Mouse (Mus musculus) kidney, postnatal 14 days (tissue): ENCODE measurements around the gene Noxred1.
A peak's percentile ranks its signal among the peaks of the same experiment; 100 is the strongest.
"Not testable (repeated sequence)": the region's sequence is repeated elsewhere in the genome, so short reads cannot be mapped to it uniquely, and the experiment has no call there.

ENCODE experiments used
- DNase-seq: peaks from one replicate; pipeline ENCODE4 v3.0.0; 2022; ENCODE audit warnings: mixed read lengths

Noxred1 gene

DNA sequence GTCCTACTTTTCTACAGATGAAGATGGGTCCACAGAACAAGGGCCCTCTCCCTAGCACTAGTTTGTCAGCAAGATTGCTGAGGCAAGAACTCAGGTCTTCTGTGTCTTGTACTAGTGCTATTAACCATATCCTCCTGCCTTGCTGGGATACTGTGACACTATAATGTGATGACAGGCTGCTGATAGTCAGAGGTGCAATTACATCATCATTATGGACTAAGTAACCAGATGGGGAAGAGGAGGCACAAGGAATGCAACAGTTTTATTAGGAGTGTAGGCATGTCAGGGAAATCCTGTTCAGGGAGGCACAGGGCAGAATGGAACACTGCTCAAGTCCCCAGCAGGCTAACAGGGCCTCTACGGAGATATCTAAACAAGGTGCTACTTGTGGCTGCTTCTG lies at the start of gene Noxred1:
TSS of gene Noxred1 (minus strand) at position 101 of the 400 bp plus-strand sequence.
- no peak for DNase-seq

DNA sequence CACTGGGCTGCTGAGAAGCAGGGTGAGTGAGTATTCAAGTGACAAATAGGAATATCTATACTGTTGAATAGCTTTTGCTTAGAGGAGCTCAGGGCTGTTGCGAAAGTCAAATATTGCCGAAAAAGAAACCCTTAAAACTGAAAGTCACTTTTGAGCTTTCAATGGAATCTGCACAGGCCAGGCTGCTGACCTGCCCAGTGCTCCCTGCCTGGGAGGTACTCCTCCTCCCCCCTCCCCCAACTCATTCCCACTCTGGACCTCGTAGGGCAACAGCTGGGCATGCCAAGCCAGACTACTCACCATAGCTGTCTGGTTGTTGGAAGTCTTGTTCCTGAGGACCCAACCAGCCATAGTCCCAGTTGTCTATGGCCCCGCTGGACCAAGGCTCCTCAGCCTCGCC lies 46.2 kb upstream of the Noxred1 start:
- no peak for DNase-seq

DNA sequence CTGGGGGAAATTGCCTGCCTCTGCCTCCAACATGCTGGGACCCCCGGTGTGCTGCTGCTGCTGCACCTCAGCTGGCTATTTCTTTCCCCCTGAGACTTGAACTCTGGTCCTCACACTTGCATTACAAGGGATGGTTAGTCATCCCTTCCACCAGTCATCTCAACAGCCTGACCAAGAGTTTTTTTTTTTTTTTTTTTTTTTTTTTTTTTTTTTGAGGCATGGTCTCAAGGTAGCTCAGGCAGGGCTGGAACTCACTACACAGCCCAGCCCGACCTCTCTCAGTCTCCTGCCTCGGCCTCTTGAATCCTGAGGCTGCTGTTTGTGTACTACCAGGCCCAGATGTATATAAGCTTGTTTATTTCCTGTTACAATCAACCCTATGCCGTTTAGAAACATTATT lies 45.7 kb upstream of the Noxred1 start:
- DNase-seq, result no peak

DNA sequence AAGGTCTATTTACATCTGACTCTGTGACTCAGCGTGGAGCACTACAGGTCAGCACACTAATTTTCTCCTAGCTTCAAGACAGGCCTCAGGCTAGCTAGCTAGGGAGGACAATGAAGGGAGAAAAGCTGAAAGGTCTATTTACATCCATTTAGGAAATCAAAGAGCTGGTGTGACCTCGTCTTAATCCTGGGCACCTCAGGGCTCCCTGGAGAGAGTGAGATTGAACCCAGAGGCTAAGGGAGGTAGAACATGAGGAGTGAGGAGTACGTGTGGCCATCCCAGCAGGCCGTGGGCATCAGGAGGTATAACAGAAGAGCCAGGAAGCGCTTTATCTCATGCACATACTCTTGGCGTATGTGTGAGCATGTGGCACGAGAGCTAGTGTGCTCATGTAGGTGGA lies 45.2 kb upstream of the Noxred1 start:
- DNase-seq, result no peak

DNA sequence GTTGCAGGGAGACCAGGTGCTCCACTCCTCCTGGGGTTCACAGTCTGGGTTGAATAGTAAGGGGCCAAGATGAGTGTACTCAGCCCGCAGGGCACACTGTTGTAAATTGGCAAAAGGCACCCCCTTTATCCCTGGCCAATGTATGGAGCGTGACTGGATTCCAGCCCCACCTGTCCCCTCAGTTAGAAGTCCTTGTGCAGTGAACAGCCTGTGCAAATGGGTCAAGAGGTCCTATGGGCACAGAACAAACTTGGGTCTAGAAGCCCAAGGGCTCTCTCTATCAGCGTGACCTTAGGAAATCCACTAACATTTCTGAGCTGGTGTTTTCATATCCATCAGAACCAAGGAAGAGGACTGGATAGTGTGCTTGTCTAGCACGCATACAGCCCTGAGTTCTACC lies 44.2 kb upstream of the Noxred1 start:
- no peak for DNase-seq

DNA sequence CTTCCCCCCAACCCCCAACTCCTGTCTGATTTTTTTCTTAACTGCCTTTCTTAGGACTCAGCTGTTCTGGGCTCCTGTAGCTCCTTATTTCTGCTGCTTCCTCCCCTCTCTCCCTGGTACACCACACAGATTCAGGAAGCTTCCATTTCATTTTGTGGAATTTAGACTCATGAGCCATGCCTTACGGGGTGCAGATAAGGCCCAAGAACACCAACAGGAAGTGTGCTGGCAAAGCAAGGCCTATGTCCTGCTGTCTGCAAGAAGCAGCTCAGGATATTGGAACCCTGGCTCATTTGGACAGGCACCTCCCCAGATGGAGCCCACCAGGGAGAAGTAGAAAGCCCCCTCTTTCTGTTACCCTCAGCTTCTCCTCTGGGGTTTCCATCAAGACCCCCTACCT lies 43.2 kb upstream of the Noxred1 start:
- DNase-seq, result no peak

DNA sequence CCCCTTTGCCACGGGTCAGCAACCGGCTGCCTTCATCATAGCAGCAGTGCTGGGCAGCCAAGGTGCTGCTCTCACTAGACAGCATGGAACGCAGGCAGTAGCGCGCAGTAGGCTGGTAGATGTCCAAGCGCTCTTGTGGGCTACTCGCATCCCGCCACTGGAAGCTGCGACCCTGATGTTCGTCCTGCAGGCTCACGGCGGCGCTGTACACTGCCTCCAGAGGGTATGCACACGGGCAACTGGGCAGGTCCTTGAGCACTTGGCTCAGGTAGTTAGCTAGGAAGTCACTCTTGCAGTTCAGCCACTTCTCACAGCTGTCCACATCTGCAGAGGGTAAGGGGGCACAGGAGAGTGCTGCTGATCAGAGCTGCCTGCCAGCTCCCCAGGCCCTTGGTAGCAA lies 41.3 kb upstream of the Noxred1 start:
- peak; percentile 12 for DNase-seq

DNA sequence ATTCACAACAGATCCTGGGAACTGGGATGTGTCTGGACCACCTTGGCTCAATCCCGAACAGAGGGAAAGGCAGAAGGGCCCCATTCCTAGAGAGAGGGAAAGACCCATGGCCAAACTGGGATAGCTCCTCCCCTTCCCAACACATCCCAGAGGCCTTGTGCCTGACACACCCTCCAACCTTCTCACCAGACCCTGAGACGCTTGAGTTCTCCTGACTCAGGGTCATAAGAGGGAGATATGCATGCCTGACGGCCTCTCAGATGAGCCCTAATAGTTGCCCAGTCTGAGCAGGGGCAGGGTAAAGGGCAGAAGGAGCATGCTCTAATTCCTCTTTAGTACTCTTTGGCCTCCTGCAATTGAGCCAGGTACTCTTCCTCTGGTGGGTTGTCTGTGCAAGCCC lies 40.8 kb upstream of the Noxred1 start:
- no peak for DNase-seq

DNA sequence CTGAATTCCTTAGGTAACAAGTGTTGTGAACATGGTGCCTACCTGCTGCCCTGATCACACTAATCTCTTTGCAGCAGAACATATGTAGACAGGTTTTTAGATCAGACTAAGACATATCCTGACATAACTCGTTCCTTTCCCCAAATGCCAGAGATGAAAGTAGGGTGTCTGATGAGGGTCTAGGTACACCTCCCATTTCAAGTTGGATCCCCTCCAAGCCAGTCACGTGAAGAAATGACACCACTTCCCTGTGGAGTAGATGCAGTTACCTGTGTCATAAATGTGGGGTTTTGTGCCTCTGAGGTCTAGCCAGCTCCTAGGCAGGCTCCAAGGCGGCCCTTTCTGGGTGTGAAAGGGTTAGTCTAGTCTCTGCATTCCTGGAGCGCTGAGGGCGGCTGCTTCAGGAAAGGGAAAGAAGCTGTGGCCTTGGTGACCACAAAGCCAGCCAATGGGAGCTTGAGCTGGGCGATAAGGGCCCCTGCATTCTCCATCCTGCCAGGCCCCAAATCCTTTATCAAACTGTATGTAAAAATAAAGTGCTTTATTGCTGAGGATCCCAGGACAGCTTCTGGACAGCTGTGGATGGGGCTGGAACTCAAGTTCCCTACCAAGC lies 39.7 kb upstream of the Noxred1 start:
- no peak for DNase-seq

DNA sequence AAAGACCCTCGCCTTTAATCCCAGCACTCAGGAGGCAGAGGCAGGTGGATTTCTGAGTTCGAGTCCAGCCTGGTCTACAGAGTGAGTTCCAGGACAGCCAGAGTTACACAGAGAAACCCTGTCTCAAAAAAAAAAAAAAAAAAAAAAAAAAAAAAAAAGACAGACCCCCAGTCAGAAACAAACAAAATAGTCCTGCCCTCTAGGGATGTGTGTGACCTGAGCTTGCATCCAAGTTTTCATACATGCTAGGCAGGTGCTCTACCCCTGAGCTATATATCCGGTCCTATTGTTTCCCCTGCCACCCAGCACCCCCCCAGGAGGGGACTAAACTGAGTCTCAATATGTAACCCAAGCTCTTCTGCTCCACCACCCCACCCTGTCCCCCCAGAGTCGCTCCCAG lies 38.7 kb upstream of the Noxred1 start:
- not testable (repeated sequence) for DNase-seq

DNA sequence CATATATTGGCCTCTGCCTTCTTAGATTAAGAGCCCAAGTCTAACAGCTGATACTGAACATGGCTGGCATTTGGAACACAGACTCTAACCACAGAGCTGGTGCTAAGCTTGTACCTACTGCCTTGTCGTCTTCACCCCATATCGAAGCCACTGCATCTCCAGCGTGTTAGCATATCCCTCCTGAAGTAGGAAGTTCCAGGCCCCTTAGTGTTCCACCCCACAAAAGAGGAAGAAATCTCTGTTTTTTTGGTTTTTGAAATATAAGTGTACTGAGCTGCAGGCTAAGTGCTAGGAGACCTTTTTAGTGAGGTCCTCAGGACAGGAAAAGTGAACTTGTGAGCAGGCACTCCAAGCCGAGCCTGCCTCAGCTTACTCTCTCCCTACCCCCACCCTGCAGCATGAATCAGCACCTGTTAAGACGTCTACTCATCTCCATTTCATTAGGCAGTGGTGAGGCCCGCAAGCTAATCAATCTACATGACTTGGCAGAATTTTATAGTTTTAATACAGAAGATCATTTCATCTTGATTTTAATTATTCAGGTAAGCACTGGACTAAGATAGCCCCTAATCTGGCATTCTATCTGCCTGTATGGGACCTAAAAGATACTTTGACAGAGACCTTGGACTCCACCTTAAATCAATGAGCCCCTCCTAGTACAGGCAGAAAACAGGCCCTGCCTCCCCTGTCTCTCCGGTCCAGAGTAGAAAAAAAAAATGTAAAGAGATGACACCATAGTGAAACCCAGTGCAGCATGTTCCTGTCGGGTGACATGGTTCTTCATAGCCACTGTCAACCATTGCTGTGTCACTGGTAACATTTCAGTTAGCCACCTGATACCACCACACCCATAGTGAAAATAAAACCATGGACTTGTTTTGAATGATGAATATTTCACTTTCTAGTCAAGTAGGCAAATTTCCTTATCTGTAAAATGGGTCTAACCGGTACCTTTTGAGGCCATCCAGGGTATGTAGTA lies 36.6 kb upstream of the Noxred1 start:
- no peak for DNase-seq

DNA sequence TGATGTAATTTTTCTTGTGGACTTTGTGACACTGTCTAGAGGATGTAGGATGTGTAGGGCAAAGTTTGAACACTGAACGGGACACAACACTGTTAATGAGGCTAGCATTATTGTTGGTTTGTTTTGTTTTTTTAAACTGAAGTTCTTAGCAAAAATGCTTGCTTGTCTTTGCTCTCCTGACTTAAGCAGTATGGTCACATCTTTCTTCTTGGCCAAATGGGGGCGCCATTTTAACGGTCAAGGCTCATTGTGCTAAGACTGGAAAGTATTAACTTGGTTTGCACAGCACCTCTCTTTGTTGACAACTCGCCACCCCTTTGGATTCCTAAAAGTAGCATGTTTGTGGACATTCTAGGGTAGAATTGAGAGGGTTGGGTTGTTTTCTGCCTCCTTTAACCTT lies 29.1 kb upstream of the Noxred1 start:
- peak; percentile 32 for DNase-seq

DNA sequence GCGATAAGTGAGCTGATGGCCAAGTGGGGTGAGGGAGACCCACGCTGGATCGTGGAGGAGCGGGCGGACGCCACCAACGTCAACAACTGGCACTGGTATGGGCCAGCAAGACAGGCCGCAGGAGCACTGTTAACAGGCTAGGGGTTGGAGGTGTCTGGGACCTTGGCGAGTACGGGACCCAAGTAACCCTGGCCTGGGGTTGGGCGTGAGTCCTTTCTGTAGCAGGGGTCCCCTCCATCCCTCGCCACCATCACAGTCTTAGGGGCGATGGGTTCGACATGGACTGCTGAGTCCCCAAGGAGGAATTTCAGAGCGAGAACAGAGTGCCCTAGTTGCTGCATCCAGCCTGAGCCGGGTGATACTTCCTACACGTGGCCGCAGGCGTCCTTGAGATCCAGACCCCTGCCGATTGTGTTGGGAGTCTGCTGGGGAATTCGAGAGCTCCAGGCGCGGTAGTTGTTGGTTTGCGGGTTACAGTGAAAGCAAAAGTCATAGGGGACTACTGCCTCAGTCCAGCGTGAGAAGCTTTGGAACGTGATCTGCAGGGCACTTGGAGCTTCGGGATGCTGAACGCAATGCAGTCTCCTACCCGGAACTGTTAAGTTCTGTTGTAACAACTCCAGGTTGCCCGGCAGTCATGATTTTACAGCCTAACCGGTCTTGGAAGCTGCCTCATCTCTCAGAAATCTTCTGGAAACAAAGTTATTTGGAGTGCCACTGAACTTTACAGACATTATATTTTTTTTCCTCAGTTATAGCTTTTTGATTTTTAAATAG lies 28.5 kb upstream of the Noxred1 start:
- no peak for DNase-seq

DNA sequence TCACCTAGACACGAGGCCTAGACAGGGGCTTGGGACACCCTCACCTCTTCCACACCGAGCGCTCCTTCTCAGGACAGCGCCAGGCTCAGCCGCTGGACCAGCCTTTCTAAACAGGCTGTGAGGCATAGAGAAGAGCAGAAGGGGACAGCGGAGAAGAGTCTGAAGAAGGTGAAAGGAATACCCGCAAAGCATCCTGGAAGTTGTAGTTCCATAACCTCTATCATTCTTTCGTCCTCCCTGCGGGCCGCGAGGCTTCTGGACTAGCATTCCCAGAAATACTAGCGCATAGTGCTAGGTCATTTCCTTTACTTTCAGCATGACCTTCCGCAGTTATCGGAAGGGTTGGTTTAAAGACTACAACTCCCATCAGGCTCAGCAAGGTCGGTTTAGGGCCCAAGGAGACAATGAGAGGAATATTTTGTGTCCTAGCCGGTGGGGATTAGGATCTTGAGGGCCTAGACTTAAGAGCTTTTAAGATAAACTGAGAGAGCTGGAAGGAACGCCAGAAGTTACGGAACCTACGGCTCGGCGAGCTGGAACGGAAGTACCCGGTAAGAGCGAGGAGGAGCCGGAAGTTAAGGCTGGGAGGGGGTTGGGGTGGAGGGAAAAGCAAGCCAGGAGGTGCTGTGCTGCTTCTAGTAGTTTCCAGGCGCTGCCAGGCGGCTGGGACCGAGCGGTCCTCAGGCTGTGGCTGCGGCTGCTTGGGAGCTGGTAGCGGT lies 27.7 kb upstream of the Noxred1 start, which contains the start of the genes Vipas39 and Ahsa1:
TSS of gene Vipas39 (minus strand) at position 149 of the 719 bp plus-strand sequence.
TSS of gene Ahsa1 (plus strand) at position 372 of the 719 bp plus-strand sequence.
- DNase-seq, result peak; percentile 94

DNA sequence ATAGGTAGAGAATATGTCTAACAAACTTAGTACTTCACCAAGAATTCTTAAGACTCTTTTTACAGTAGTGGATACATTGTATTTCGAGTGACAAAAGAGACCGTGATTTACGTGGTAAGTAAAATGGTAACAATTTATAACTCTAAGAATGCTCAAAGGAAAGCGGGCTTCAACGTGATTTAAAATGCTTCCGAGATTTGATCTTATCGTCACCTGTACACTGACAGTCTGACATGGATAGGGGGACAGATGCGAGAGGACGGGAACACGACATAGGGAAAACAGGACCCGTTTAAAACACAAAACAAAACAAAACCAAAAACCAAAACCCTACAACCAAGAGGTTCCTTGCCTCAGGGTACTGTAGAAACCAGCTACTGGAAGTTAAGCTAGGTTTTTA lies 26.9 kb upstream of the Noxred1 start:
- no peak for DNase-seq

DNA sequence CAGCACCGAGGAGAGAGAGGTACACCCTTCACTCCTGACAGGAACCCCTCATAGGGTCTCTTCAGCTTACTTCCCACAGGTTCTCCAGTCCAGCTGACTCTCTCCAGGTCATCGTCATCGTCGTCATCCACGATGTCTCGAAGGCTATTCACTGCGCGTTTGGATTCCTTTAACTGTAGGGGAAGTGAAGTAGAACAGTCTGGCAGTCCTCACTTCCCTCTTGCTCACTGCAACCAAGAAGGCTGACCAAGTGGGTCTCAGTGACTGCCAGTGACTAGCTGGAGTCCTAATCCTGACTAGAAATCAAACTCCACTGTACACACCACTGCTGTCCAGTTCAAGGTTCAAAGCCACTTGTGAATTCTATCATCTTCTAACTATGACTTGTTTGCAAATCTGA lies 22.0 kb upstream of the Noxred1 start:
- no peak for DNase-seq

DNA sequence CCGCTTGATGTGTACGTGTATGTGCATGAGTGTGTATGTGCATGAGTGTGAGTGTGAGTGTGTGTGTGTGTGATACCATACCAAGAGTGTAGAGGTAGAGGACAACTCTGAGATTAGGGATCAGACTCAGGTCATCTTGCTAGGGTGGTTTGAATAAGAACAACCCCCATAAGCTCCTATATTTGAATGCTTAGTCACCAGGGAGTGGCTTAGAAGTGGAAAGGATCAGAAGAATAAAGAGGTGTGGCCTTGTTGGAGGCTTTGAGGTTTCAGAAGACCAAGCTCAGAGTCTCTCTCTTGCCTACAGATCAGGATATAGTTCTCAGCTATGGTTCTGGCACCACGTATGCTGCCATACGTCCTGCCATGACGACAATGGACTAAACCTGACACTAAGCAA lies 18.1 kb upstream of the Noxred1 start:
- no peak for DNase-seq

DNA sequence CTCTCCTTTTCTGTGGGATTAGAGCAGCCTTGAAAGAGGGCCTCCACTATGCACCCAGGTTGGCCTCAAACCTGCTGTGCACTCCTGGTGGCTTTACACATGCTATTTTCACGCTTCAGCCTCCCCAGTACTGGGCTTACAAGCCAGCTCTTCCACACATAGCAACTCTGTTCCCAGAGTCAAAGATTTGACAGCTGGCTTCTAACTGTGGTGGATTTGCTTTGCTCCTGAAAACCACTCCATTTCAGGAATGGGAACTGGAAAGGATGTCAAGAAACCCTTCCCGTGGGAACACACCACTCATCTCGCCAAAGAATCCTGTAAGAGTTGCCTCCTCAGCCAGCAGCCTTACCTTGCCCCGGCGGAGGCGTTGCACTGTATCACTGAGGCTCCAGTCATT lies 15.3 kb upstream of the Noxred1 start:
- no peak for DNase-seq

DNA sequence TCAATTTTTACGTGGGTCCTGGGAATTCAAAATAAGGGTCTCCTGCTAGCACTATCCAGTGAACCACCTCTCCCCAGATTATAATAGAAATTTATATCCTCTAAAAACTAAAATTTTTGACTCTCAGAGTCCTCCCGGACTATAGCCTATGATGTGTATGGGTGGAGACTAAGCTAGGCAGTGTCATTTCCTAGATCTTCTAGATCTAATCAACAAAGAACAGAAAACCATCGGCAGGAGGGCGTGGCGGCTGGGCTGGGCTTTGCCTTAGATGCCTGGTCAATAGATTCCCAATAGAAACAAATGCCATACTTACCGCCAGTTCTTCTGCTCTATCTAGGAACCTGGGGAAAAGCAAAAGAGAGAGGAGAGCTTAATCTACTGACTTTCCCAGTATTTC lies 11.6 kb upstream of the Noxred1 start:
- no peak for DNase-seq

DNA sequence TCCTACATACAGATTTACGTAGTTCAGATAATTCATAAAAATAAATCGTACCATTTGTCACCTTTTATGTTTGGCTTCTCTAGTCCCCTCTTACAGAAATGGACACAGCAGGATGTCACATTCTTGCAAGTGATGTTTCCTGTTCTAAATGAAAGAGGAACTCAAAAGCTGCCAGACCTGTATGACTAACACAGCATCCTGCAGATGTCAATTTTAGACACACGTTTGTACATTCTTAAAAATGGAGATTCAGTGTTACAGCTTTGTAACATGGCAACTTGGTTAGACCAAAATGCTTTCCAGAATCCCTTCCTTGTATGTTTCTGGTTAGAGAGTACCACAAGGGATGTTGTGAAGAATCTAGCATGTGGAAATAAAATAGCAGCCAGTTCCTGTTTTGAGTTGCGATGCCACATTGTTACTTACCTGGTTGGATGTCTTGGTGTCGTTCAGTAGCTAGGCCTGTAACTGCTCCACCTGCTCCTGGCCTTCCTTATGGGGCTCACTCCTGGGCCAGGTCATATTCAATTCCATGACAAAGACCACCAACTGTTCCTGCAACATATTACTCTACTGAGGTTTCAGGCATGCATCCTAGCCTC lies 1.5 kb downstream of the Noxred1 start:
- DNase-seq, result no peak

DNA sequence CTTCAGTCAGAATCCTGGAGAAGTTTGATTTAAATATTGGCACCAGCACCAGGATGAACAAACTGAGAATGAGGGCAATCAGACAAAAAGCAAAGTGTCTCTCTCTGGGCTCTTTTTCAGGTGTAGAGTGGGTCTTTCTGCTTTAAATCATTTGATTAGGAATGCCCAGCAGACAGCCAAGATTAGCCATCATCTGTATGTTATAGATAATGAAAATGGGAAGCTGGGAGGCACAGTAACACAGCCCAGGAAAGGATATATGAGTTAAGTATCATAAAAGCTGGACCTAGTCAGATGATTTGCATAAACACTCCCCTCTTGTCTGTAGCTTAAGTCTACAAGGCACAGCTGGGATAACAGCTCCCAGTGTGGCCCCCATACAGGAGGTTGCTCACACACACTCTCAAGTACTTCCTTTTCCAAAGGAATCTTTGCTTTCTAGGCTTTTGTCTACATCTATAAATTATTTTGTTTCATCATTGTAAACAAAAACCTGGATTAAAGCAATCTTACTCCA lies 8.1 kb downstream of the Noxred1 start:
- DNase-seq, result no peak

DNA sequence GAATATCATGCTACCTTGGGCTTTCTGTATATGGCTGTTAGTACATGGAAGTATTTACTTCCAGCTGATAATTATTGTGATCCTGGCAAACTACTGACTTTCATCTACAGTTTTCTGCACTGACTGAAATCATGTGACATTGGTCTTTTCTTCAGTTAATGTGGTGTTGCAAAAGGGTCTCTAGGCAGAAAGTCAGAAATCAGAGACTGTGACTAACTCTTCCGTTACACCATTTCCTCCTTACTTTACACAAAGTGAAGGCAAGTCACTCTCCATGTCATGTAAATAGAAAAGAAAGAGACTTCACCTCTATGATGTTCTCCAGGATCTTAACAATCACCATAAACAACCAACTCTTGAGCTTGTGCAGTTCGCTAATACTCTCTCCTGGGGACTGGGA lies 8.9 kb downstream of the Noxred1 start:
- no peak for DNase-seq
